7 mouse cellular contexts compared by ENCODE assay signal in the genomic region with DNA sequence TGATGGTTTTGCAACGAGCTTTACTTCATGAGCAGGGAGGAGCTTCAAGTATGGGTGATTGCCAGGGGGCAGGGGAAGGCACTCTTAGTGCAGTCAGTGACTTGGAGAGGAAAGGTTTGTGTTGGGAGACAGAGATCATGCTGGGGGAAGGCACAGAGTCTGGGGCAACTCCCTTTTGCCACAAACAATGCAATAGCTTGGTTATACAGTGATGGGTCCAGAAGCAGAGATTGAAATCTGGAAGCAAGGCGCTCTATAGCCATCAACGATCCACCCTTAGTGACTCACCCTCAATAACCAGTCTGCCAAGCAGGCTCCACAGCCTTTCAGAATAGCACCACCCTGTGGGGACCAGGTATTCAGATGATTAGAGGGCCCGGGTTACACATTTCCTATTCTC. TPM values are rescaled to one million over a fixed set of nuclear protein-coding genes. Genes with fewer than 3 reads are reported as not detected.
A peak's percentile ranks its signal among the peaks of the same experiment; 100 is the strongest.
DNase-seq lines count a peak whose midpoint lies in the region; ATAC-seq and TF ChIP-seq lines count a peak whose summit lies in the region.

No protein-coding gene starts in this region.

- H3K27me3 ChIP-seq in midbrain, postnatal 0 days (ENCODE audit: insufficient read depth, low read length): no peaks in the 10 kb centered on the region
- no peaks in the 10 kb centered on the region for H3K27me3 ChIP-seq in midbrain, embryonic 10.5 days (ENCODE audit: low read depth, poor library complexity, severe bottlenecking)
- H3K27me3 ChIP-seq in heart, embryonic 12.5 days (replicated peaks): no peaks in the 10 kb centered on the region
- H3K27me3 ChIP-seq in hindbrain, embryonic 13.5 days: no peaks in the 10 kb centered on the region

- H3K27ac ChIP-seq in midbrain, postnatal 0 days (ENCODE audit: low read depth, low read length): no peak overlapping the region
- no peak overlapping the region for H3K27ac ChIP-seq in midbrain, embryonic 10.5 days (replicated peaks)
- no peak overlapping the region for H3K27ac ChIP-seq in heart, embryonic 12.5 days (ENCODE audit: poor library complexity, severe bottlenecking)
- no peak overlapping the region for H3K27ac ChIP-seq in hindbrain, embryonic 13.5 days

- no peak overlapping the region for H3K4me2 ChIP-seq in midbrain, postnatal 0 days (ENCODE audit: low read depth, low read length, poor library complexity, severe bottlenecking)
- H3K4me2 ChIP-seq in heart, embryonic 12.5 days: no peak overlapping the region
- H3K4me2 ChIP-seq in hindbrain, embryonic 13.5 days: no peak overlapping the region

- no peak overlapping the region for H3K4me3 ChIP-seq in midbrain, postnatal 0 days (ENCODE audit: low read depth, low read length)
- H3K4me3 ChIP-seq in midbrain, embryonic 10.5 days: no peak overlapping the region
- H3K4me3 ChIP-seq in heart, embryonic 12.5 days: no peak overlapping the region
- no peak overlapping the region for H3K4me3 ChIP-seq in hindbrain, embryonic 13.5 days

- H3K9ac ChIP-seq in midbrain, postnatal 0 days (replicated peaks; ENCODE audit: low read length, poor library complexity, severe bottlenecking): no peak overlapping the region
- no peak overlapping the region for H3K9ac ChIP-seq in heart, embryonic 12.5 days
- no peak overlapping the region for H3K9ac ChIP-seq in hindbrain, embryonic 13.5 days

- no peaks in the 10 kb centered on the region for H3K4me1 ChIP-seq in midbrain, postnatal 0 days (ENCODE audit: insufficient read depth, low read length)
- H3K4me1 ChIP-seq in midbrain, embryonic 10.5 days: peaks cover 7% of the 10 kb centered on the region
- peaks cover 45% of the 10 kb centered on the region for H3K4me1 ChIP-seq in heart, embryonic 12.5 days (replicated peaks)
- H3K4me1 ChIP-seq in hindbrain, embryonic 13.5 days (replicated peaks): peaks cover 19% of the 10 kb centered on the region

- TF ChIP-seq CTCF in midbrain, postnatal 0 days (IDR thresholded peaks at IDR 0.05): peak; percentile 45

- no peak for DNase-seq in midbrain, postnatal 0 days (ENCODE audit: low spot score)
- DNase-seq in midbrain, embryonic 10.5 days (ENCODE audit: low spot score): no peak
- DNase-seq in adrenal gland, postnatal 10 days: peak; percentile 63
- DNase-seq in frontal cortex, postnatal 25 days (ENCODE audit: low spot score in 2 of 2): no peak

- no peak for ATAC-seq in midbrain, postnatal 0 days (ENCODE audit: low FRiP score)
- 0 out of 2 replicates have a peak, but pooled peaks have one; percentile 24 for ATAC-seq in heart, embryonic 12.5 days (ENCODE audit: insufficient number of reproducible peaks, low FRiP score)
- ATAC-seq in megakaryocyte, adult 5-6 weeks (ENCODE audit: poor library complexity, severe bottlenecking): peak; percentile 77
- ATAC-seq in hindbrain, embryonic 13.5 days (ENCODE audit: low FRiP score): no peak

- WGBS in midbrain, postnatal 0 days: 75% methylated on average over 4 of the region's 4 CpGs
- 83% methylated on average over 4 of the region's 4 CpGs for WGBS in midbrain, embryonic 10.5 days
- 53% methylated on average over 4 of the region's 4 CpGs for WGBS in heart, embryonic 12.5 days
- 72% methylated on average over 4 of the region's 4 CpGs for WGBS in hindbrain, embryonic 13.5 days

- H3K9me3 ChIP-seq in midbrain, postnatal 0 days (ENCODE audit: low read length): no peaks in the 10 kb centered on the region
- no peaks in the 10 kb centered on the region for H3K9me3 ChIP-seq in midbrain, embryonic 10.5 days (replicated peaks)
- no peaks in the 10 kb centered on the region for H3K9me3 ChIP-seq in heart, embryonic 12.5 days (replicated peaks)
- no peaks in the 10 kb centered on the region for H3K9me3 ChIP-seq in hindbrain, embryonic 13.5 days

- H3K36me3 ChIP-seq in midbrain, postnatal 0 days (ENCODE audit: insufficient read depth, low read length): no peaks in the 10 kb centered on the region
- no peaks in the 10 kb centered on the region for H3K36me3 ChIP-seq in midbrain, embryonic 10.5 days
- no peaks in the 10 kb centered on the region for H3K36me3 ChIP-seq in heart, embryonic 12.5 days
- no peaks in the 10 kb centered on the region for H3K36me3 ChIP-seq in hindbrain, embryonic 13.5 days

RNA-seq across cellular contexts. Expression of a gene that starts 11.7 kb away (rescaled TPM):
- total RNA-seq in midbrain, postnatal 0 days (2014; rRNA removed): 23.2 and 24.2 TPM in 2 replicates
- polyA plus RNA-seq in midbrain, postnatal 0 days (2015; fragmentation: Nextera tagmentation; extraction: Ambion mirVana): 8.3 and 8.6 TPM in 2 replicates
- 8.7 and 10.5 TPM in 2 replicates for polyA plus RNA-seq in midbrain, embryonic 10.5 days (2016; fragmentation: Nextera tagmentation; extraction: Ambion mirVana)
- 10 to 100 TPM; 69.5 to 75.8 TPM for total RNA-seq in adrenal gland, postnatal 10 days (2021)
- polyA plus RNA-seq in heart, embryonic 12.5 days (2016; fragmentation: Nextera tagmentation; extraction: Ambion mirVana): 28.7 and 30.2 TPM in 2 replicates
- 11.8 and 12.4 TPM in 2 replicates for total RNA-seq in megakaryocyte, adult 5-6 weeks (2015)
- 9.1 and 10.1 TPM in 2 replicates for total RNA-seq in megakaryocyte, adult 5-6 weeks (2017)
- 8.8 and 9.8 TPM in 2 replicates for polyA plus RNA-seq in hindbrain, embryonic 13.5 days (2015; fragmentation: Nextera tagmentation; extraction: Ambion mirVana)

Comparison
In these comparisons a context has a peak if more than half of its experiments do, and no peak if none do; other contexts are left out.
1. ATAC-seq: peak in heart, embryonic 12.5 days (single experiment) and megakaryocyte, adult 5-6 weeks (single experiment); none in midbrain, postnatal 0 days (single experiment) and hindbrain, embryonic 13.5 days (single experiment).